Comparison of ENCODE assay signal across 18 mouse cellular contexts in genomic region chr13:101702096-101702775, GRCm38 (mm10).
DNase-seq lines count a peak whose midpoint lies in the region; ATAC-seq and TF ChIP-seq lines count a peak whose summit lies in the region.
"Had no signal": no experiment of that assay in that cellular context is flagged by ENCODE, and none has a peak within 500 bp of the region (broad histone marks: within the 10 kb centered on the region; RNA-seq: fewer than 3 reads in every experiment).

No protein-coding gene starts in this region.

- WGBS in lung, adult 2 months = 70% methylated on average over 14 of the region's 14 CpGs

- peak; percentile 77 for ATAC-seq in frontal cortex, adult (ENCODE audit: low TSS enrichment)
- peak; percentile 41; the same call in 1 of the 2 replicates for ATAC-seq in megakaryocyte progenitor cell, adult 5-6 weeks (replicated peaks; ENCODE audit: poor library complexity)
- ATAC-seq: midbrain, embryonic 13.5 days had no signal

- H3K4me3 ChIP-seq in lung, adult 2 months (replicated peaks; ENCODE audit: extremely low read depth, low read depth, low read length) = no peak overlapping the region
- H3K4me3 ChIP-seq: embryonic facial prominence, embryonic 13.5 days; forebrain, embryonic 10.5 days; hindbrain, embryonic 15.5 days; midbrain, embryonic 13.5 days had no signal

- no peak for DNase-seq in frontal cortex, adult 2 months (ENCODE audit: extremely low spot score in 1 of 2, low spot score in 1 of 2)
- peak; percentile 64 to 72 for DNase-seq in CD8-positive naive resting alpha-beta T cell, adult 2 months (ENCODE audit: low read depth in 2 of 2, low spot score in 2 of 2)
- peak; percentile 56 to 62 for DNase-seq in thymus, postnatal 10 days (ENCODE audit: low spot score in 2 of 2)
- DNase-seq in lung, adult 2 months = no peak
- no peak for DNase-seq in frontal cortex, postnatal 36 days (ENCODE audit: low spot score in 2 of 2)
- DNase-seq in lung, postnatal 36 days = no peak
- DNase-seq: adrenal gland, adult 2 months; cerebellum, adult 11-12 months; heart, postnatal 10 days; kidney, adult 8-10 months; lung, postnatal 14 days; right cerebral cortex, postnatal 25 days had no signal

- TF ChIP-seq POLR2A in lung, adult 2 months (IDR thresholded peaks at IDR 0.05; ENCODE audit: borderline replicate concordance, extremely low read depth, low read depth, low read length) = no peak

- H3K4me1 ChIP-seq in lung, adult 2 months (ENCODE audit: control insufficient read depth, insufficient read depth, low read length) = peaks cover 2% of the 10 kb centered on the region; the same call in 1 of the 2 replicates
- H3K4me1 ChIP-seq: hindbrain, embryonic 15.5 days had no signal

- no peak for TF ChIP-seq CTCF in lung, adult 2 months (IDR thresholded peaks at IDR 0.05; ENCODE audit: insufficient read depth, low read length)

Comparison
In these comparisons a context has a peak if more than half of its experiments do, and no peak if none do; other contexts are left out.
1. DNase-seq: peak in CD8-positive naive resting alpha-beta T cell, adult 2 months (2 of 2) and thymus, postnatal 10 days (2 of 2); none in frontal cortex, adult 2 months (0 of 2), lung, adult 2 months (single experiment), frontal cortex, postnatal 36 days (0 of 2) and lung, postnatal 36 days (single experiment).